Mouse (Mus musculus): ENCODE measurements at regions not wholly inside any gene's neighbourhood (a gene's known extent, or its start where the extent isn't known, plus 50 kb on each side); places are given as distances from the start of the nearest gene placed in this dataset.
A peak's percentile ranks its signal among the peaks of the same experiment; 100 is the strongest.

- H3K4me1 ChIP-seq (replicated peaks; ENCODE audit: control insufficient read depth, insufficient read depth, low read length): no peaks in the 10 kb centered on the region
- no peak for ATAC-seq
- H3K4me3 ChIP-seq (replicated peaks; ENCODE audit: low read length): no peak overlapping the region
- no peak overlapping the region for H3K27ac ChIP-seq (ENCODE audit: low read length)
- no peaks in the 10 kb centered on the region for H3K36me3 ChIP-seq (ENCODE audit: control insufficient read depth, insufficient read depth)
- no peak overlapping the region for H3K4me2 ChIP-seq (ENCODE audit: low read length)
- no peak overlapping the region for H3K9ac ChIP-seq (replicated peaks; ENCODE audit: low read depth, low read length)
- WGBS: 83% methylated on average over 3 of the region's 3 CpGs
- peaks cover 6% of the 10 kb centered on the region; the same call in 1 of the 2 replicates for H3K9me3 ChIP-seq (ENCODE audit: control insufficient read depth, low read length)
- H3K27me3 ChIP-seq (replicated peaks; ENCODE audit: control insufficient read depth, insufficient read depth, low read length): no peaks in the 10 kb centered on the region
These were observed 88.5 kb upstream of the Tmc1 start for GRCm38 (mm10) chr19:21042536-21042935.

- Histone ChIP-seq H3K9ac (replicated peaks; ENCODE audit: low read depth, low read length) (no peak overlapping the region), H3K36me3 (ENCODE audit: control insufficient read depth, insufficient read depth) (no peaks in the 10 kb centered on the region), H3K4me1 (replicated peaks; ENCODE audit: control insufficient read depth, insufficient read depth, low read length) (0 out of 2 replicates have a peak, but pooled peaks cover 2% of the 10 kb centered on the region), H3K4me2 (ENCODE audit: low read length) (no peak overlapping the region), H3K4me3 (replicated peaks; ENCODE audit: low read length) (no peak overlapping the region), H3K27ac (ENCODE audit: low read length) (no peak overlapping the region), H3K9me3 (ENCODE audit: control insufficient read depth, low read length) (no peaks in the 10 kb centered on the region), H3K27me3 (replicated peaks; ENCODE audit: control insufficient read depth, insufficient read depth, low read length) (no peaks in the 10 kb centered on the region)
- peak; percentile 45; the same call in 1 of the 2 replicates for ATAC-seq
- 46% methylated on average over 10 of the region's 10 CpGs for WGBS
These were observed 83.6 kb upstream of the Tmc1 start for GRCm38 (mm10) chr19:21037448-21038077.

- no peak overlapping the region for H3K4me3 ChIP-seq (replicated peaks; ENCODE audit: low read length)
- H3K9me3 ChIP-seq (ENCODE audit: control insufficient read depth, low read length): no peaks in the 10 kb centered on the region
- H3K9ac ChIP-seq (replicated peaks; ENCODE audit: low read depth, low read length): no peak overlapping the region
- peak; percentile 54 for ATAC-seq
- H3K27me3 ChIP-seq (replicated peaks; ENCODE audit: control insufficient read depth, insufficient read depth, low read length): no peaks in the 10 kb centered on the region
- H3K36me3 ChIP-seq (ENCODE audit: control insufficient read depth, insufficient read depth): no peaks in the 10 kb centered on the region
- 74% methylated on average over 14 of the region's 14 CpGs for WGBS
- H3K4me1 ChIP-seq (replicated peaks; ENCODE audit: control insufficient read depth, insufficient read depth, low read length): 0 out of 2 replicates have a peak, but pooled peaks cover 2% of the 10 kb centered on the region
- H3K27ac ChIP-seq (ENCODE audit: low read length): no peak overlapping the region
- H3K4me2 ChIP-seq (ENCODE audit: low read length): no peak overlapping the region
These were observed 82.8 kb upstream of the Tmc1 start for GRCm38 (mm10) chr19:21036507-21037425.

- H3K9ac ChIP-seq (replicated peaks; ENCODE audit: low read depth, low read length): no peak overlapping the region
- no peaks in the 10 kb centered on the region for H3K27me3 ChIP-seq (replicated peaks; ENCODE audit: control insufficient read depth, insufficient read depth, low read length)
- WGBS: 84% methylated on average over 4 of the region's 4 CpGs
- 0 out of 2 replicates have a peak, but pooled peaks cover 2% of the 10 kb centered on the region for H3K4me1 ChIP-seq (replicated peaks; ENCODE audit: control insufficient read depth, insufficient read depth, low read length)
- H3K4me3 ChIP-seq (replicated peaks; ENCODE audit: low read length): no peak overlapping the region
- no peaks in the 10 kb centered on the region for H3K9me3 ChIP-seq (ENCODE audit: control insufficient read depth, low read length)
- ATAC-seq: no peak
- no peak overlapping the region for H3K27ac ChIP-seq (ENCODE audit: low read length)
- H3K4me2 ChIP-seq (ENCODE audit: low read length): no peak overlapping the region
- H3K36me3 ChIP-seq (ENCODE audit: control insufficient read depth, insufficient read depth): no peaks in the 10 kb centered on the region
These were observed 81.5 kb upstream of the Tmc1 start for GRCm38 (mm10) chr19:21035505-21035904.

GRCm38 (mm10) chr19:21033991-21034390 is 80.0 kb upstream of the Tmc1 start:
- no peak overlapping the region for H3K9ac ChIP-seq (replicated peaks; ENCODE audit: low read depth, low read length)
- WGBS: 85% methylated on average over 3 of the region's 3 CpGs
- H3K36me3 ChIP-seq (ENCODE audit: control insufficient read depth, insufficient read depth): no peaks in the 10 kb centered on the region
- no peak overlapping the region for H3K4me2 ChIP-seq (ENCODE audit: low read length)
- no peak for ATAC-seq
- no peak overlapping the region for H3K27ac ChIP-seq (ENCODE audit: low read length)
- H3K4me1 ChIP-seq (replicated peaks; ENCODE audit: control insufficient read depth, insufficient read depth, low read length): 0 out of 2 replicates have a peak, but pooled peaks cover 2% of the 10 kb centered on the region
- H3K9me3 ChIP-seq (ENCODE audit: control insufficient read depth, low read length): no peaks in the 10 kb centered on the region
- no peak overlapping the region for H3K4me3 ChIP-seq (replicated peaks; ENCODE audit: low read length)
- H3K27me3 ChIP-seq (replicated peaks; ENCODE audit: control insufficient read depth, insufficient read depth, low read length): no peaks in the 10 kb centered on the region

GRCm38 (mm10) chr19:21032558-21032957 is 78.6 kb upstream of the Tmc1 start:
- H3K4me3 ChIP-seq (replicated peaks; ENCODE audit: low read length): no peak overlapping the region
- no peak overlapping the region for H3K9ac ChIP-seq (replicated peaks; ENCODE audit: low read depth, low read length)
- ATAC-seq: no peak
- WGBS: 95% methylated on average over 2 of the region's 2 CpGs
- H3K4me2 ChIP-seq (ENCODE audit: low read length): no peak overlapping the region
- H3K9me3 ChIP-seq (ENCODE audit: control insufficient read depth, low read length): no peaks in the 10 kb centered on the region
- 0 out of 2 replicates have a peak, but pooled peaks cover 2% of the 10 kb centered on the region for H3K4me1 ChIP-seq (replicated peaks; ENCODE audit: control insufficient read depth, insufficient read depth, low read length)
- H3K27ac ChIP-seq (ENCODE audit: low read length): no peak overlapping the region
- H3K36me3 ChIP-seq (ENCODE audit: control insufficient read depth, insufficient read depth): no peaks in the 10 kb centered on the region
- H3K27me3 ChIP-seq (replicated peaks; ENCODE audit: control insufficient read depth, insufficient read depth, low read length): no peaks in the 10 kb centered on the region

- no peak overlapping the region for H3K27ac ChIP-seq (ENCODE audit: low read length)
- no peaks in the 10 kb centered on the region for H3K36me3 ChIP-seq (ENCODE audit: control insufficient read depth, insufficient read depth)
- no peaks in the 10 kb centered on the region for H3K9me3 ChIP-seq (ENCODE audit: control insufficient read depth, low read length)
- H3K9ac ChIP-seq (replicated peaks; ENCODE audit: low read depth, low read length): no peak overlapping the region
- H3K4me1 ChIP-seq (replicated peaks; ENCODE audit: control insufficient read depth, insufficient read depth, low read length): no peaks in the 10 kb centered on the region
- no peak for ATAC-seq
- H3K27me3 ChIP-seq (replicated peaks; ENCODE audit: control insufficient read depth, insufficient read depth, low read length): no peaks in the 10 kb centered on the region
- no peak overlapping the region for H3K4me2 ChIP-seq (ENCODE audit: low read length)
- WGBS: 95% methylated on average over 4 of the region's 4 CpGs
- no peak overlapping the region for H3K4me3 ChIP-seq (replicated peaks; ENCODE audit: low read length)
These were observed 77.8 kb upstream of the Tmc1 start for GRCm38 (mm10) chr19:21031768-21032308.

- no peaks in the 10 kb centered on the region for H3K36me3 ChIP-seq (ENCODE audit: control insufficient read depth, insufficient read depth)
These were observed 77.0 kb upstream of the Tmc1 start for GRCm38 (mm10) chr19:21030971-21031370.

GRCm38 (mm10) chr19:21028981-21029380 is 75.0 kb upstream of the Tmc1 start:
- H3K4me1 ChIP-seq (replicated peaks; ENCODE audit: control insufficient read depth, insufficient read depth, low read length): no peaks in the 10 kb centered on the region
- 91% methylated on average over 3 of the region's 3 CpGs for WGBS
- no peak for ATAC-seq

More at GRCm38 (mm10) chr19:21030971-21031370, 77.0 kb upstream of the Tmc1 start:
- Histone ChIP-seq H3K27me3 (replicated peaks; ENCODE audit: control insufficient read depth, insufficient read depth, low read length) (no peaks in the 10 kb centered on the region), H3K4me2 (ENCODE audit: low read length) (no peak overlapping the region), H3K4me3 (replicated peaks; ENCODE audit: low read length) (no peak overlapping the region), H3K27ac (ENCODE audit: low read length) (no peak overlapping the region), H3K9me3 (ENCODE audit: control insufficient read depth, low read length) (no peaks in the 10 kb centered on the region), H3K4me1 (replicated peaks; ENCODE audit: control insufficient read depth, insufficient read depth, low read length) (no peaks in the 10 kb centered on the region), H3K9ac (replicated peaks; ENCODE audit: low read depth, low read length) (no peak overlapping the region)
- ATAC-seq: no peak
- WGBS: 70% methylated on average over 5 of the region's 5 CpGs

More at GRCm38 (mm10) chr19:21028981-21029380, 75.0 kb upstream of the Tmc1 start:
- H3K9me3 ChIP-seq (ENCODE audit: control insufficient read depth, low read length): no peaks in the 10 kb centered on the region
- no peak overlapping the region for H3K9ac ChIP-seq (replicated peaks; ENCODE audit: low read depth, low read length)
- no peaks in the 10 kb centered on the region for H3K27me3 ChIP-seq (replicated peaks; ENCODE audit: control insufficient read depth, insufficient read depth, low read length)
- no peak overlapping the region for H3K4me3 ChIP-seq (replicated peaks; ENCODE audit: low read length)
- no peaks in the 10 kb centered on the region for H3K36me3 ChIP-seq (ENCODE audit: control insufficient read depth, insufficient read depth)
- no peak overlapping the region for H3K27ac ChIP-seq (ENCODE audit: low read length)
- H3K4me2 ChIP-seq (ENCODE audit: low read length): no peak overlapping the region
